Mouse (Mus musculus) T-cell, adult 66 days (primary cell): Measurements from ENCODE around the gene Gm16442. TPM values are rescaled to one million over a fixed set of nuclear protein-coding genes. Genes with fewer than 3 reads are reported as not detected.

Experiments used
- total RNA-seq, 2 experiments: library from RNA; stranded (reverse); gene quantifications; 3 replicates in 1 of 2; 4 replicates in 1 of 2; pipeline ENCODE4 v1.2.4; 2023

Gm16442 gene
- not detected for total RNA-seq

DNA sequence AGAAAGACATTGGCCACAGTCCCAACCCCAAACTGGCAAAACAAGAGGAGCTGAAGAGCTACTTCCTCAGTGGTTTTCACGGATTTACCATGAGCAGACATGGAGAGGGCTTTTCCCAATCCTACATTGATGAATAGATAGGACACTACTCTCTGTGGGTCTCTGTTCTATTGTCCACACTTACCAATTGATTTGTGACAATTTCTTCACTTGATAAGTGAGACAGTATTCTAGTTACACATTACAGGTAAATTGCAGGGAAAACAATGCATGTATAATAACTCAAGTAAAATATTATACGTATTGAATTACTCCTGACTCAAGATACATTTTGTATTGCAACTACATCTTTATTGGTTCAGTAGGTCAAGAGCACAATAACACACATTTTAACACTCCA, at the start of gene Gm16442:
Gene Gm16442, minus strand, starts transcription at position 101 of the 400 bp plus-strand sequence.

DNA sequence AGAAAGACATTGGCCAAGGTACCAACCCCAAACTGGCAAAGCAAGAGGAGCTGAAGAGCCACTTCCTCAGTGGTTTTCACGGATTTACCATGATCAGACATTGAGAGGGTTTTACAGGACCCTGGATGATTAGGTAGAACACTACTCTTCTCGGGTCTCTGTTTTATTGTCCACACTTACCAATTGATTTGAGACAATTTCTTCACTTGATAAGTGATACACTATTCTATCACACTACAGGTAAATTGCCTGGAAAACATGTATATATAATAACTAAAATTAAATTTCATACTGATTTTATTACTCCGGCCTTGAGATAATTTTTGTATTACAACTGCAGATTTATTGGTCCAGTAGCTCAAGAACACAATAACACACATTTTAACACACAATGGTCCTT, 45.9 kb upstream of the Gm16442 start, which contains the start of gene Vmn1r94:
Gene Vmn1r94, minus strand, starts transcription at position 101 of the 400 bp plus-strand sequence.

GRCm38 (mm10) chr7:20138988-20139387, 16.6 kb upstream of the Gm16442 start, which contains the start of gene Vmn1r93:
Vmn1r93 (minus strand) TSS chr7:20139088.

DNA sequence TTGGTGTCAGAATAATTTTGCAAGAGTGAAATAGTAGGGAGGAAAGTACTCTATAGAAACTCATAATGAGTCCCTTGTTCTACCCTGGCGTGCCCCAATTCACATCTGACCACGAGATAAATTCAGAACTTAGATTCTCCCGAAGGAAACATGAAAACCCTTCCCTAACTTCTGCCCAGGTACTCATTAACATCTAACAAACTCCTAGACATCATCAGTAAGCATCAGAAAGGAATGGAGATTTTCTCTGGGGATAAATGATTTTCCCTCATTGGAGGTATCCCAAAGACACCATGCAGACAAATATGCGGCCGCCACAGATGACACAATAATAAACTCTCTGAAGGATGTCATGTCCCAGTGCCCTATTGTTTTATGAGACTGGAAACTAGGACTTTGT, 23.0 kb downstream of the Gm16442 start, which contains the start of gene Vmn1r91:
Gene Vmn1r91, plus strand, starts transcription at position 301 of the 400 bp plus-strand sequence.

Other genes starting within 250 kb of the Gm16442 start
- not detected for gene Ceacam19, start 234.6 kb downstream of the Gm16442 start, total RNA-seq
- 10 to 100 TPM; 69.4 to 80.7 TPM for gene Pvr, start 201.4 kb downstream of the Gm16442 start, total RNA-seq
- gene Igsf23, start 171.8 kb downstream of the Gm16442 start, total RNA-seq, result 1 to 10 TPM; 3.4 to 6.3 TPM
- not detected for gene Ceacam20, start 157.2 kb downstream of the Gm16442 start, total RNA-seq
- not detected for gene Nlrp9b, start 131.1 kb downstream of the Gm16442 start, total RNA-seq
- gene Vmn1r91, start 22.9 kb downstream of the Gm16442 start, total RNA-seq, result not detected
- not detected for gene Vmn1r93, start 16.5 kb upstream of the Gm16442 start, total RNA-seq
- not detected for gene Vmn1r94, start 45.8 kb upstream of the Gm16442 start, total RNA-seq
- gene Vmn1r95, start 71.1 kb upstream of the Gm16442 start, total RNA-seq, result not detected
- gene Gm6164, start 83.0 kb upstream of the Gm16442 start, total RNA-seq, result not detected
- gene Gm4498, start 111.2 kb upstream of the Gm16442 start, total RNA-seq, result not detected
- not detected for gene Gm5890, start 140.3 kb upstream of the Gm16442 start, total RNA-seq
- gene Gm4133, start 211.5 kb upstream of the Gm16442 start, total RNA-seq, result not detected